Mouse (Mus musculus) kidney, embryonic 14.5 days (tissue): ENCODE data around the gene Lingo4. TPM values are rescaled to one million over a fixed set of nuclear protein-coding genes. Genes with fewer than 3 reads are reported as not detected.

ENCODE experiments used
- ATAC-seq: fragments of 200-750 bp; cut with Nextera tagmentation; 2 replicates; pipeline ENCODE4 v1.8.0; 2017; ENCODE audit warnings: moderate number of reproducible peaks, mild to moderate bottlenecking, moderate TSS enrichment, moderate library complexity; ENCODE audit not compliant: low FRiP score, low TSS enrichment
- H3K27ac ChIP-seq: fragments of 300-500 bp; sonication (generic); 2 replicates; pipeline ENCODE4 v1.5.1; 2014; ENCODE audit warnings: low read depth, mild to moderate bottlenecking, low read length, moderate library complexity, mixed read lengths
- H3K27me3 ChIP-seq: fragments of 300-500 bp; sonication (generic); 2 replicates; pipeline ENCODE4 v1.6.1; 2014; ENCODE audit warnings: mild to moderate bottlenecking, low read length; ENCODE audit not compliant: control insufficient read depth, insufficient read depth
- H3K36me3 ChIP-seq: fragments of 300-500 bp; sonication (generic); 2 replicates; pipeline ENCODE4 v1.6.1; 2014; ENCODE audit warnings: low read length, mixed read lengths; ENCODE audit not compliant: control insufficient read depth, insufficient read depth
- H3K4me1 ChIP-seq: fragments of 300-500 bp; sonication (generic); 2 replicates; pipeline ENCODE4 v1.6.1; 2014; ENCODE audit warnings: low read length, mixed read lengths; ENCODE audit not compliant: control insufficient read depth, insufficient read depth
- H3K4me2 ChIP-seq: fragments of 300-500 bp; sonication (generic); replicated peaks from 2 replicates; pipeline ENCODE4 v1.6.1; 2014; ENCODE audit warnings: low read depth, mild to moderate bottlenecking, low read length
- H3K4me3 ChIP-seq: fragments of 300-500 bp; sonication (generic); 2 replicates; pipeline ENCODE4 v1.5.1; 2014; ENCODE audit warnings: mild to moderate bottlenecking, low read length
- H3K9ac ChIP-seq: fragments of 300-500 bp; sonication (generic); 2 replicates; pipeline ENCODE4 v1.6.1; 2014; ENCODE audit warnings: low read depth, mild to moderate bottlenecking, low read length, moderate library complexity
- H3K9me3 ChIP-seq: fragments of 300-500 bp; sonication (generic); 2 replicates; pipeline ENCODE4 v1.6.1; 2016; ENCODE audit warnings: low read length; ENCODE audit not compliant: control insufficient read depth
- WGBS: fragments of 180-500 bp; shearing (Covaris S2); extraction: QIAGEN DNeasy Blood & Tissue Kit; methylation state at CpG from one replicate; pipeline ENCODE4 v1.1.7; 2014; 5-methylcytosine and 5-hydroxymethylcytosine counted together
- polyA plus RNA-seq: library from polyadenylated mRNA; unstranded; fragments of >200 nt; fragmentation: Nextera tagmentation; extraction: Ambion mirVana; gene quantifications from 2 replicates; pipeline ENCODE4 v1.2.1, GENCODE M21; 2014

Lingo4 gene
- polyA plus RNA-seq, 1 experiment from 2014 or later: 0.24 TPM

- no peak overlapping the region for H3K9ac ChIP-seq
- H3K27me3 ChIP-seq: 0 out of 2 replicates have a peak, but pooled peaks cover 2% of the 10 kb centered on the region
- ATAC-seq: peak; percentile 33; the same call in 1 of the 2 replicates
- WGBS: 5% methylated on average over 11 of the region's 11 CpGs
- H3K36me3 ChIP-seq: no peaks in the 10 kb centered on the region
- H3K4me2 ChIP-seq: peak overlapping the region; percentile 28
- peak overlapping the region; percentile 0; the same call in 1 of the 2 replicates for H3K4me3 ChIP-seq
- H3K9me3 ChIP-seq: no peaks in the 10 kb centered on the region
- no peak overlapping the region for H3K27ac ChIP-seq
- peaks cover 7% of the 10 kb centered on the region for H3K4me1 ChIP-seq
Measured at GRCm38 (mm10) chr3:94371637-94372036, 26.7 kb upstream of the Lingo4 start.

DNA sequence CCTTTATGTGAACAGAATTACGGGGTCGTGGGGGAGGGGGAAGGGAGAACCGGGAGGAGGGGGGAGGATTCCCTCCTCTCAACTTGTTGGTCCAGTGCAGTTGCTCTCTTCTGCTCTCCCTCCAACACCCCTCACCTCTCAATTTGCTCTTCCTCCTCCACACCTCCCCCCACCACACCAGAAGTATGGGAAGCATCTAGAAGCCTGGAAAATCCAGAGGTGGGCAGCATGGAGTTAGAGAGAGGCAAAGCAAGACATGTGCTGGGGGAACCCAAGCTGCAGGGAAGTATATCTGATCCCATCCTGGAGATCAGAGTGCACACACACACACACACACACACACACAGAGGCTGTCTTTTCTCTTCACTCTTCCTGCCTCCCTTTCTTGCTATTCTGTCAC, 26.3 kb upstream of the Lingo4 start:
- Histone ChIP-seq H3K9me3 (no peaks in the 10 kb centered on the region), H3K9ac (no peak overlapping the region), H3K27me3 (0 out of 2 replicates have a peak, but pooled peaks cover 2% of the 10 kb centered on the region), H3K4me3 (no peak overlapping the region; the same call in 1 of the 2 replicates), H3K4me1 (peaks cover 7% of the 10 kb centered on the region), H3K4me2 (0 out of 2 replicates have a peak overlapping the region, but pooled peaks have one; percentile 28), H3K27ac (no peak overlapping the region), H3K36me3 (no peaks in the 10 kb centered on the region)
- 0% methylated on average over 2 of the region's 3 CpGs for WGBS
- no peak for ATAC-seq

DNA sequence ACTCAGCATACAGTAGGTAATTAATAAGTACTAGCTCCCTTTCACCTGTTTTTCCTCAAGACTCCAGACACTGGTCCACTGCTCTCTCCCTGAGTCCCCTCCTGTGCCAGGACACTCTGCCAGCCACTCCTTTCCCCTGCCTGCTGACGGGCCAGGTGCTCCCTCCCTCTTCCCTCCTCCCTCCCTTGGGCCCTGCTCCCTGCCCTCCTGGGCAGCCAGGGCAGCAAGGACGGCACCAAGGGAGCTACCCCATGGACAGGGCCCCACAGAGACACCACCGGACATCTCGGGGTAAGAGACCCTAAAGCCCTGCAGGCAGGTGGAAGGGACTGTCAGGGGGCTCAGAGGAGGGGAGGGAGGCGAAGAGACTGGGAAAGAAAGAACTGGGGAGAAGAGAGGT, 25.7 kb upstream of the Lingo4 start, which contains the start of gene Rorc:
Rorc (plus strand) TSS at position 154 of the 400 bp plus-strand sequence.
- Histone ChIP-seq H3K4me1 (peaks cover 7% of the 10 kb centered on the region), H3K9ac (peak within 1 kb of the TSS; percentile 37; the same call in 1 of the 2 replicates), H3K9me3 (no peaks in the 10 kb centered on the region), H3K4me3 (peak within 1 kb of the TSS; percentile 28), H3K27ac (no peak within 1 kb of the TSS), H3K4me2 (peak within 1 kb of the TSS; percentile 48), H3K27me3 (0 out of 2 replicates have a peak, but pooled peaks cover 2% of the 10 kb centered on the region), H3K36me3 (no peaks in the 10 kb centered on the region)
- 16% methylated on average over 5 of the region's 5 CpGs for WGBS
- ATAC-seq: peak; percentile 51

DNA sequence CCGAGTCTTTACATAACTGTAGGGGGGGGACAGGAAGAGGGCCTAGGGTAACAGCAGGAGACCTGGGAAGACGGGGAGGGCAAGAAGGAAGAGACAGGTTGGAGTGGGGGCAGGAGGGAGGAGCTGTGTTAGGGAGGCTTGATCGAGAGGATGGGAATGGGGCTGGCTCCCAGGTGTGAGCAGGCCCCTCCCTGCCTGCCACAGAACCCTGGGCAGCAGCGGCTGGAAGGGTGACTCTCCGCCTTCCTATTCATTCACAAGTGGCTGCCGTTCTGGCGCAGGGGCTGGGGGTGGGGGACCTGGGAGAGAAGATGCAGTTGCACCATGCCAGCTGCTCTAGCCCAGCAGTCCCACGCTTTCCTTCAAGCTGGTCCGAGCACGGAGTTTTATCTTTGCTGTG, 25.2 kb upstream of the Lingo4 start:
- H3K27ac ChIP-seq: no peak overlapping the region
- H3K4me2 ChIP-seq: peak overlapping the region; percentile 48
- peaks cover 7% of the 10 kb centered on the region for H3K4me1 ChIP-seq
- 5% methylated on average over 9 of the region's 10 CpGs for WGBS
- H3K36me3 ChIP-seq: no peaks in the 10 kb centered on the region
- no peaks in the 10 kb centered on the region for H3K9me3 ChIP-seq
- peak overlapping the region; percentile 28 for H3K4me3 ChIP-seq
- H3K9ac ChIP-seq: peak overlapping the region; percentile 37; the same call in 1 of the 2 replicates
- 0 out of 2 replicates have a peak, but pooled peaks cover 2% of the 10 kb centered on the region for H3K27me3 ChIP-seq
- peak; percentile 14; the same call in 1 of the 2 replicates for ATAC-seq

DNA sequence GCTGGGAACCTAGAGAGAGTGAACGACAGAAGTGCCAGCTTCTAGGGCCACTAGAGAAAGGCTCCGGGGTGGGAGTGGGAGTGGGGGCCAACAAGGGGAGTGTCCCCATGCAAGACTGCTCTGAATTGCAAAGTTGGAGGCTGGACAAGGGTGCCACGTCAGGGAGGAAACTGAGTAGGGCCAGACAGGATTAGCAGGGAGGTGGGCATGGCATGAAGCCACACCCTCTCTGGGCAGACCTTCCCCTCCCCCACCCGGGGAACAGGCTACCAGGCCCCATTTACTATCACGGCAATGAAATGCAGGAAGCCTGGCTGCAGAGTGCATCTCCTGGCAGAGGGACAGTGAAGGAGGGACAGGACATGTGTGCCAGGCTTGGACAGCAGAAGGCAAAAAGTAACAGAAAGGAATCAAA, 24.7 kb upstream of the Lingo4 start:
- Histone ChIP-seq H3K9me3 (no peaks in the 10 kb centered on the region), H3K4me2 (peak overlapping the region; percentile 48), H3K4me1 (peaks cover 7% of the 10 kb centered on the region), H3K4me3 (peak overlapping the region; percentile 28), H3K36me3 (no peaks in the 10 kb centered on the region), H3K27me3 (0 out of 2 replicates have a peak, but pooled peaks cover 2% of the 10 kb centered on the region), H3K27ac (no peak overlapping the region), H3K9ac (peak overlapping the region; percentile 37; the same call in 1 of the 2 replicates)
- 0% methylated on average over 5 of the region's 5 CpGs for WGBS
- peak; percentile 41; the same call in 1 of the 2 replicates for ATAC-seq

DNA sequence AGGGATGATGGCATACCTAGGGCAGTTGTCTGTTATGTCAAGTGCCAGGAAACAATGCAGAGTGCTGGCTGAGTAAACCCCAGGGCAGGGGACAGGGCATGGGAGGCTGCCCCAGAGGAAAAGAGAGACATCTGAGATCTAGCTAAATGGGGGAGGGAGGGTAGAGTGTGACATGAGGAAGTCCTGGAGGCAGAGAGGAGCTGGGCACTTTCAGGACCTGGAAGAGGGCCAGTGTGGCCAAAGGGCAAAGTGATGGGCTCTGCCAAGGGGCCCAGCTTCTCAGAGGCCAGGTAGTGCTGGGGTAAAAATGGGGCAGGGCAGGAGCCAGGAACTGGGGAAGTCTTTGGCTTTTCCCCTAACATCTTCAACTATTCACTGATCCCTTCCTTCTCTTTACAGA, 23.7 kb upstream of the Lingo4 start:
- Histone ChIP-seq H3K36me3 (no peaks in the 10 kb centered on the region), H3K4me1 (peaks cover 7% of the 10 kb centered on the region), H3K27ac (no peak overlapping the region), H3K9ac (no peak overlapping the region), H3K27me3 (0 out of 2 replicates have a peak, but pooled peaks cover 2% of the 10 kb centered on the region), H3K9me3 (no peaks in the 10 kb centered on the region), H3K4me2 (no peak overlapping the region), H3K4me3 (no peak overlapping the region)
- no peak for ATAC-seq

DNA sequence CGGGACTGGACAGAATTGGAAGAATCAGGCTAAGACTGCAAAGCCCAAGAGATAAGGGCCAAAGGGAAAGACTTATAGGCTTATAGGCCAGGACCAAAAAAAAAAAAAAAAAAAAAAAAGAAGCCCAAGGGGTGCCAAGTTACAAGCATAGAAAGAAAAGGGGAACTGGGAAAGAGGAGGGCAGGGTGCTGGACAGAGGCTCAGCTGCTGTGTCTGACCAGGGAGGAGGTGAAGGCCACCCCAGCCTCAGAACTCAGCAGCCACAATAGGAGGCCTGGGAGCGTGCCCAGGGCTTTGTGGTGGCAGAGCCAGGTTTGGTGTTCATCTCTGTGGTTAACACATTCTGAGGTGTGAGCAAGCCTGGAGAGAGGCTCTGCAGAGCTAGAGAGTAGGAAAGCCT, 23.2 kb upstream of the Lingo4 start:
- Histone ChIP-seq H3K4me3 (no peak overlapping the region), H3K4me1 (peaks cover 7% of the 10 kb centered on the region), H3K9ac (no peak overlapping the region), H3K27ac (no peak overlapping the region), H3K27me3 (0 out of 2 replicates have a peak, but pooled peaks cover 2% of the 10 kb centered on the region), H3K4me2 (no peak overlapping the region), H3K36me3 (no peaks in the 10 kb centered on the region), H3K9me3 (no peaks in the 10 kb centered on the region)
- ATAC-seq: no peak
- 77% methylated on average over 2 of the region's 2 CpGs for WGBS

DNA sequence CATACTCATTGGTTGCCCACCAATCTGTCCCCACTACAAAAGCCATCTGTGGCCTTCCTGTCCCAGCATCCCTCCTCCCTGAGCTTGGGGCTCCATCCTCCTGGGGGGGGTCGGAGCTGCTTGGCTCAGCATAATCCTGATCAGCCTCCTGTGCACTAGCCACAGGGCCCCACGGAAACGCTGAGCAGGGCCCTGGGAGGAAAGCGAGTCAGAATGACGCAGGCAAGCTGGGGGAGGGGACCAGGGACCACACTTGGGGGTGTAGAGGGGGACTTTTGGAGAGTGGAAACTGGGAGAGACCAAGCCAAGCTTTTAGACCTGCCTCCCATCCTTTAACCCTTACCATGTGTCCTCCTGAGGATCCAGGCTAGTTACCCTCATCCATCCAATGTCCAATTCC, 22.5 kb upstream of the Lingo4 start:
- no peaks in the 10 kb centered on the region for H3K36me3 ChIP-seq

DNA sequence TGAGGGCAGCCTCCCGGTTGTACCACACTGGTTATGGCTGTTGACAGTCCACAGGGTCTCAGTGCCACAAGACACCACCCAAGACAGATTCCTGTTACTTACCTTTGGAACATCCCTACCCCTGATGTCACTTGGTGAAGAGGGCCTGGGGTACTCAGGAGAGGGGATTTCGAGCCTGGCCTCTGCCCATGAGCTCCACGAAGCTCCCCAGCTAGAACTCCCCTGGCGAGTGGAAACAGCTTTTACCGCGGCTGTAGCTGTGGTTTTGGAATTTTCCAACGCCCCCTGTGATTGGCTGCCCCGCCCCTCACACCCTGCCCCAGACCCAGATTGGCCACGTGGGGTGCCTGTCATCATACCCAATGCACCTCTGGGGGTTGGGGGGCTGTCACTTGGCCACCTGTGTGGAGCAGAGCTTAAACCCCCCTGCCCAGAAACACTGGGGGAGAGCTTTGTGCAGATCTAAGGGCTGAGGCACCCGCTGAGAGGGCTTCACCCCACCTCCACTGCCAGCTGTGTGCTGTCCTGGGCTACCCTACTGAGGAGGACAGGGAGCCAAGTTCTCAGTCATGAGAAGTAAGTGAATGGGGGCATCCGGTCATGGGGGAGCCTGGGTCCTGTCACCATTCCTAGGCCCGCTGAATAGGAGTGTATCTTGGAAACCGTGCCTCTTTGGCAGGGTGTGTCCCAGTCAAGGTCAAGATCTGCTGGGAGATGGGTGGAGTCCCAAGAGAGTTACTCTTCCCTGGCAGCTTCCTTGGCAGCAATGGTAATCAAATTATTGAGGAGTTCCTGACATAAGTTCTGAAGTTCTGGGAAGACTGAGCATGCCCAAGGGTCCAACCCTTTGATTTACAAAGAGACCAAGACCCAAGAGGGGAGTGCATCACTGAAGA, 21.0 kb upstream of the Lingo4 start:
- Histone ChIP-seq H3K9ac (no peak overlapping the region), H3K4me2 (no peak overlapping the region), H3K36me3 (no peaks in the 10 kb centered on the region), H3K4me1 (peaks cover 7% of the 10 kb centered on the region), H3K9me3 (no peaks in the 10 kb centered on the region), H3K27ac (no peak overlapping the region), H3K27me3 (0 out of 2 replicates have a peak, but pooled peaks cover 2% of the 10 kb centered on the region), H3K4me3 (no peak overlapping the region)
- ATAC-seq: no peak
- WGBS: 18% methylated on average over 13 of the region's 13 CpGs

More for the DNA sequence above, 22.5 kb upstream of the Lingo4 start:
- no peak for ATAC-seq
- Histone ChIP-seq H3K9me3 (no peaks in the 10 kb centered on the region), H3K4me3 (no peak overlapping the region), H3K27ac (no peak overlapping the region), H3K9ac (no peak overlapping the region), H3K27me3 (0 out of 2 replicates have a peak, but pooled peaks cover 2% of the 10 kb centered on the region), H3K4me1 (peaks cover 7% of the 10 kb centered on the region), H3K4me2 (no peak overlapping the region)
- WGBS: 56% methylated on average over 5 of the region's 5 CpGs
